Mouse (Mus musculus) layer of hippocampus, postnatal 10 days (tissue): ENCODE results near the gene Ccdc180. TPM values are rescaled to one million over a fixed set of nuclear protein-coding genes. Genes with fewer than 3 reads are reported as not detected.

Experiments used
- DNase-seq, 2 experiments: peaks; one replicate each; pipeline ENCODE4 v3.0.0; 2021; ENCODE audit warnings: low spot score in 2 of 2
- long read RNA-seq: library from polyadenylated mRNA; stranded (forward); transcript quantifications from one replicate; pipeline ENCODE4 v2.0.0, GENCODE M21; 2023
- total RNA-seq, 2 experiments: library from RNA; stranded (reverse); gene quantifications; 2 replicates each; pipeline ENCODE4 v1.2.3; 2021

Ccdc180 gene
- total RNA-seq, result under 1 TPM; 0.50 to 0.62 TPM
- long read RNA-seq, result 0 reads

- DNase-seq, result peak; percentile 36 to 52
Observed at GRCm38 (mm10) chr4:45890066-45890761, at the start of gene Ccdc180. Gene Ccdc180, plus strand, starts transcription at chr4:45890303.

- DNase-seq, result peak; percentile 49 to 54
Observed at GRCm38 (mm10) chr4:45844355-45844754, 45.7 kb upstream of the Ccdc180 start.

- no peak for DNase-seq
Observed at GRCm38 (mm10) chr4:45846263-45846662, 43.8 kb upstream of the Ccdc180 start.

GRCm38 (mm10) chr4:45848109-45848824 is 41.8 kb upstream of the Ccdc180 start, which contains the start of gene Stra6l:
Gene Stra6l, plus strand, starts transcription at chr4:45848664.
- DNase-seq, result no peak

- no peak for DNase-seq
Observed at GRCm38 (mm10) chr4:45848825-45849156, 41.3 kb upstream of the Ccdc180 start.

GRCm38 (mm10) chr4:45849419-45849818 is 40.7 kb upstream of the Ccdc180 start:
- DNase-seq, result no peak

- DNase-seq, result no peak
Observed at GRCm38 (mm10) chr4:45851640-45852051, 38.5 kb upstream of the Ccdc180 start.

- DNase-seq, result no peak
Observed at GRCm38 (mm10) chr4:45853496-45854246, 36.4 kb upstream of the Ccdc180 start.

- peak; percentile 89 to 90 for DNase-seq
Observed at GRCm38 (mm10) chr4:45855803-45856424, 34.2 kb upstream of the Ccdc180 start.

GRCm38 (mm10) chr4:45861160-45861559 is 28.9 kb upstream of the Ccdc180 start:
- no peak for DNase-seq

- DNase-seq, result no peak
Observed at GRCm38 (mm10) chr4:45867416-45867815, 22.7 kb upstream of the Ccdc180 start.

- no peak for DNase-seq
Observed at GRCm38 (mm10) chr4:45869021-45869815, 20.9 kb upstream of the Ccdc180 start.

- no peak for DNase-seq
Observed at GRCm38 (mm10) chr4:45872147-45872546, 18.0 kb upstream of the Ccdc180 start.

- peak; percentile 25 to 35 for DNase-seq
Observed at GRCm38 (mm10) chr4:45878929-45879328, 11.2 kb upstream of the Ccdc180 start.

GRCm38 (mm10) chr4:45882521-45882920 is 7.6 kb upstream of the Ccdc180 start:
- no peak for DNase-seq

- no peak for DNase-seq
Observed at GRCm38 (mm10) chr4:45883250-45883649, 6.9 kb upstream of the Ccdc180 start.

- no peak for DNase-seq
Observed at GRCm38 (mm10) chr4:45889487-45889886, 616 bp upstream of the Ccdc180 start.

GRCm38 (mm10) chr4:45896425-45897081 is 6.5 kb downstream of the Ccdc180 start:
- no peak for DNase-seq

- no peak for DNase-seq
Observed at GRCm38 (mm10) chr4:45898413-45898812, 8.3 kb downstream of the Ccdc180 start.

GRCm38 (mm10) chr4:45909256-45909655 is 19.2 kb downstream of the Ccdc180 start:
- DNase-seq, result no peak
